Mouse (Mus musculus): Measurements from ENCODE around the gene Park7. TPM values are rescaled to one million over a fixed set of nuclear protein-coding genes. Genes with fewer than 3 reads are reported as not detected.

Park7 gene
- total and polyA plus RNA-seq, 3 experiments, result 148 to 265 (median 234) TPM

GRCm38 (mm10) chr4:150927789-150928188, 13.6 kb upstream of the Park7 start:
- H3K27me3 ChIP-seq (ENCODE audit: control insufficient read depth, insufficient read depth, low read length), result no peaks in the 10 kb centered on the region
- H3K4me1 ChIP-seq (ENCODE audit: control insufficient read depth, insufficient read depth, low read length), result no peaks in the 10 kb centered on the region
- H3K27ac ChIP-seq, result no peak overlapping the region
- TF ChIP-seq POLR2A (IDR thresholded peaks at IDR 0.05; ENCODE audit: insufficient read depth, low read depth, low read length) (no peak), EP300 (IDR thresholded peaks at IDR 0.05; ENCODE audit: insufficient read depth, low read depth, low read length) (no peak), CTCF (IDR thresholded peaks at IDR 0.05) (no peak)
- WGBS, result 41% methylated on average over 10 of the region's 10 CpGs
- no peak for DNase-seq
- H3K79me2 ChIP-seq (replicated peaks; ENCODE audit: control insufficient read depth, insufficient read depth, low read length), result no peaks in the 10 kb centered on the region
- H3K9ac ChIP-seq (ENCODE audit: low read depth, low read length), result no peak overlapping the region
- H3K4me3 ChIP-seq, result no peak overlapping the region
- H3K36me3 ChIP-seq (ENCODE audit: control insufficient read depth, insufficient read depth, low read length), result no peaks in the 10 kb centered on the region
- intact Hi-C loops (cut with DNase I), result no loop called here

- intact Hi-C loops (cut with DNase I), result no loop called here
- no peak for TF ChIP-seq EP300 (IDR thresholded peaks at IDR 0.05; ENCODE audit: insufficient read depth, low read depth, low read length)
- TF ChIP-seq CTCF (IDR thresholded peaks at IDR 0.05), result no peak
- TF ChIP-seq POLR2A (IDR thresholded peaks at IDR 0.05; ENCODE audit: insufficient read depth, low read depth, low read length), result no peak
- Histone ChIP-seq H3K4me1 (ENCODE audit: control insufficient read depth, insufficient read depth, low read length) (no peaks in the 10 kb centered on the region), H3K36me3 (ENCODE audit: control insufficient read depth, insufficient read depth, low read length) (no peaks in the 10 kb centered on the region), H3K4me3 (no peak overlapping the region), H3K27me3 (ENCODE audit: control insufficient read depth, insufficient read depth, low read length) (no peaks in the 10 kb centered on the region), H3K27ac (no peak overlapping the region), H3K79me2 (replicated peaks; ENCODE audit: control insufficient read depth, insufficient read depth, low read length) (no peaks in the 10 kb centered on the region), H3K9ac (ENCODE audit: low read depth, low read length) (no peak overlapping the region)
- 48% methylated on average over 14 of the region's 14 CpGs for WGBS
- DNase-seq, result no peak
Observed at GRCm38 (mm10) chr4:150926924-150927705, 12.9 kb upstream of the Park7 start.

- H3K27ac ChIP-seq, result no peak overlapping the region
- no peak overlapping the region for H3K9ac ChIP-seq (ENCODE audit: low read depth, low read length)
- 61% methylated on average over 5 of the region's 5 CpGs for WGBS
- no peaks in the 10 kb centered on the region for H3K27me3 ChIP-seq (ENCODE audit: control insufficient read depth, insufficient read depth, low read length)
- intact Hi-C loops (cut with DNase I), result no loop called here
- H3K36me3 ChIP-seq (ENCODE audit: control insufficient read depth, insufficient read depth, low read length), result no peaks in the 10 kb centered on the region
- no peak for DNase-seq
- no peaks in the 10 kb centered on the region for H3K79me2 ChIP-seq (replicated peaks; ENCODE audit: control insufficient read depth, insufficient read depth, low read length)
- no peak overlapping the region for H3K4me3 ChIP-seq
- no peaks in the 10 kb centered on the region for H3K4me1 ChIP-seq (ENCODE audit: control insufficient read depth, insufficient read depth, low read length)
- no peak for TF ChIP-seq POLR2A (IDR thresholded peaks at IDR 0.05; ENCODE audit: insufficient read depth, low read depth, low read length)
- peak; percentile 48 for TF ChIP-seq CTCF (IDR thresholded peaks at IDR 0.05)
- TF ChIP-seq EP300 (IDR thresholded peaks at IDR 0.05; ENCODE audit: insufficient read depth, low read depth, low read length), result no peak
Observed at GRCm38 (mm10) chr4:150925923-150926322, 11.7 kb upstream of the Park7 start.

DNA sequence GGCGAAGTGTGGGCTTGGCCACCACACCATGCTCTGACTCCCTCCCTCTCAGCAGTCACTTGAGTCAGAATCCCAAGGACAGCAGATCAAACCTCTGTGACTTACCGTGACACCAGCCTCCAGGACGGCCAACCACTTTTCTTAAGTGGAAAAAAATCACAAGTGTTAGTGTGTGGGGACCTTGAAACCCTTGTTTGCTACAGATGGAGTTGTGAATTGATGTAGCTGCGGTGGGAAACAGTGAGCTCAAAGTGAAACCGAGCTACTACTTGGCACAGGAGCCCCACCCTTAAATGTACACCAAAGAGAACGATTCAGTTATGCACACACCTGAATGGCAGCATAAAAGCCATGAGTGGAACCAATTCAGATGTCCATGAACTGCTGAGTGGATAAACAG, 10.7 kb upstream of the Park7 start:
- intact Hi-C loops (cut with DNase I), result no loop called here

GRCm38 (mm10) chr4:150924308-150924707, 10.1 kb upstream of the Park7 start:
- Histone ChIP-seq H3K4me3 (no peak overlapping the region), H3K4me1 (ENCODE audit: control insufficient read depth, insufficient read depth, low read length) (no peaks in the 10 kb centered on the region), H3K9ac (ENCODE audit: low read depth, low read length) (no peak overlapping the region), H3K27me3 (ENCODE audit: control insufficient read depth, insufficient read depth, low read length) (no peaks in the 10 kb centered on the region), H3K36me3 (ENCODE audit: control insufficient read depth, insufficient read depth, low read length) (no peaks in the 10 kb centered on the region), H3K27ac (no peak overlapping the region), H3K79me2 (replicated peaks; ENCODE audit: control insufficient read depth, insufficient read depth, low read length) (no peaks in the 10 kb centered on the region)
- 62% methylated on average over 13 of the region's 13 CpGs for WGBS
- TF ChIP-seq POLR2A (IDR thresholded peaks at IDR 0.05; ENCODE audit: insufficient read depth, low read depth, low read length) (no peak), CTCF (IDR thresholded peaks at IDR 0.05) (no peak), EP300 (IDR thresholded peaks at IDR 0.05; ENCODE audit: insufficient read depth, low read depth, low read length) (no peak)
- intact Hi-C loops (cut with DNase I), result no loop called here
- no peak for DNase-seq

More for the DNA sequence above, 10.7 kb upstream of the Park7 start:
- 86% methylated on average over 6 of the region's 6 CpGs for WGBS
- TF ChIP-seq EP300 (IDR thresholded peaks at IDR 0.05; ENCODE audit: insufficient read depth, low read depth, low read length) (no peak), CTCF (IDR thresholded peaks at IDR 0.05) (no peak), POLR2A (IDR thresholded peaks at IDR 0.05; ENCODE audit: insufficient read depth, low read depth, low read length) (no peak)
- H3K79me2 ChIP-seq (replicated peaks; ENCODE audit: control insufficient read depth, insufficient read depth, low read length), result no peaks in the 10 kb centered on the region
- no peak overlapping the region for H3K4me3 ChIP-seq
- no peak overlapping the region for H3K27ac ChIP-seq
- no peaks in the 10 kb centered on the region for H3K27me3 ChIP-seq (ENCODE audit: control insufficient read depth, insufficient read depth, low read length)
- no peak overlapping the region for H3K9ac ChIP-seq (ENCODE audit: low read depth, low read length)
- no peaks in the 10 kb centered on the region for H3K36me3 ChIP-seq (ENCODE audit: control insufficient read depth, insufficient read depth, low read length)
- H3K4me1 ChIP-seq (ENCODE audit: control insufficient read depth, insufficient read depth, low read length), result no peaks in the 10 kb centered on the region
- no peak for DNase-seq

GRCm38 (mm10) chr4:150921206-150921605, 7.0 kb upstream of the Park7 start:
- no peak for TF ChIP-seq CTCF (IDR thresholded peaks at IDR 0.05)
- no peak for TF ChIP-seq POLR2A (IDR thresholded peaks at IDR 0.05; ENCODE audit: insufficient read depth, low read depth, low read length)
- TF ChIP-seq EP300 (IDR thresholded peaks at IDR 0.05; ENCODE audit: insufficient read depth, low read depth, low read length), result no peak
- no peaks in the 10 kb centered on the region for H3K27me3 ChIP-seq (ENCODE audit: control insufficient read depth, insufficient read depth, low read length)
- intact Hi-C loops (cut with DNase I), result no loop called here
- H3K36me3 ChIP-seq (ENCODE audit: control insufficient read depth, insufficient read depth, low read length), result no peaks in the 10 kb centered on the region
- WGBS, result 54% methylated on average over 8 of the region's 8 CpGs
- H3K9ac ChIP-seq (ENCODE audit: low read depth, low read length), result no peak overlapping the region
- H3K4me3 ChIP-seq, result no peak overlapping the region
- H3K4me1 ChIP-seq (ENCODE audit: control insufficient read depth, insufficient read depth, low read length), result no peaks in the 10 kb centered on the region
- no peak for DNase-seq
- no peaks in the 10 kb centered on the region for H3K79me2 ChIP-seq (replicated peaks; ENCODE audit: control insufficient read depth, insufficient read depth, low read length)
- no peak overlapping the region for H3K27ac ChIP-seq
